Mouse (Mus musculus): Measurements from ENCODE around the gene Pltp. TPM values are rescaled to one million over a fixed set of nuclear protein-coding genes. Genes with fewer than 3 reads are reported as not detected.
A peak's percentile ranks its signal among the peaks of the same experiment; 100 is the strongest.

Pltp gene
- 36.7 and 44.0 TPM in 2 replicates for polyA plus RNA-seq (2015; fragmentation: Nextera tagmentation; extraction: Ambion mirVana)

- Histone ChIP-seq H3K27me3 (peaks cover 72% of the 10 kb centered on the region), H3K27ac (peak within 1 kb of the TSS; percentile 52), H3K9ac (peak within 1 kb of the TSS; percentile 64), H3K4me3 (peak within 1 kb of the TSS; percentile 52), H3K36me3 (no peaks in the 10 kb centered on the region), H3K4me1 (peaks cover 25% of the 10 kb centered on the region), H3K9me3 (no peaks in the 10 kb centered on the region), H3K4me2 (replicated peaks) (peak within 1 kb of the TSS; percentile 96)
- under 1% methylated on average over 47 of the region's 47 CpGs for WGBS
- ATAC-seq (ENCODE audit: low FRiP score, low read depth): peak; percentile 58
Observed at GRCm38 (mm10) chr2:164857101-164857821, at the start of gene Pltp. Pltp (minus strand) TSS chr2:164857711.

DNA sequence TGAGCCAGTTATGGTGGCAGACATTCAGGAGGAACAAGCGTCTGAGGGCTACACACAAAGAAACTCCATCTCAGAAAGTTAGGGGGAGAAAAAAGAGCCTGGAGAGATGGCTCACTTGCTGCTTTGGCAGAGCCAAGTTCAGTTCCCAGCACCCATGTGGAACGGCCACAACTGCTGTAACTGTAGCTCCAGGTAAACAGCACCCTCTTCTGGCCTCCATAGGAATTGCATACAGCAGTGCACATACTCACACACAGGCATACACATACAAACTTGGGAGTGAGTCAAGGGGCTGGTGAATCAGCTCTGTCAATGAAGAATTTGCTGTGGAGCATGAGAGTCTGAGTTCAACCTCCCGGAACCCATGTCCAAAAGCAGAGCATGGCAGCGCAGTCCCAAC, 48.6 kb upstream of the Pltp start:
- Histone ChIP-seq H3K36me3 (peaks cover 82% of the 10 kb centered on the region), H3K4me3 (no peak overlapping the region), H3K4me1 (peaks cover 12% of the 10 kb centered on the region), H3K27me3 (no peaks in the 10 kb centered on the region), H3K9me3 (peaks cover 9% of the 10 kb centered on the region), H3K4me2 (replicated peaks) (no peak overlapping the region), H3K9ac (no peak overlapping the region), H3K27ac (no peak overlapping the region)
- ATAC-seq (ENCODE audit: low FRiP score, low read depth): no peak
- 97% methylated on average over 4 of the region's 4 CpGs for WGBS

GRCm38 (mm10) chr2:164903496-164903895, 46.0 kb upstream of the Pltp start:
- H3K9me3 ChIP-seq: peaks cover 9% of the 10 kb centered on the region
- no peak overlapping the region for H3K27ac ChIP-seq
- no peaks in the 10 kb centered on the region for H3K4me1 ChIP-seq
- H3K27me3 ChIP-seq: no peaks in the 10 kb centered on the region
- no peak overlapping the region for H3K4me2 ChIP-seq (replicated peaks)
- H3K9ac ChIP-seq: no peak overlapping the region
- peaks cover 100% of the 10 kb centered on the region for H3K36me3 ChIP-seq
- 63% methylated on average over 1 of the region's 1 CpGs for WGBS
- no peak for ATAC-seq (ENCODE audit: low FRiP score, low read depth)
- H3K4me3 ChIP-seq: no peak overlapping the region

DNA sequence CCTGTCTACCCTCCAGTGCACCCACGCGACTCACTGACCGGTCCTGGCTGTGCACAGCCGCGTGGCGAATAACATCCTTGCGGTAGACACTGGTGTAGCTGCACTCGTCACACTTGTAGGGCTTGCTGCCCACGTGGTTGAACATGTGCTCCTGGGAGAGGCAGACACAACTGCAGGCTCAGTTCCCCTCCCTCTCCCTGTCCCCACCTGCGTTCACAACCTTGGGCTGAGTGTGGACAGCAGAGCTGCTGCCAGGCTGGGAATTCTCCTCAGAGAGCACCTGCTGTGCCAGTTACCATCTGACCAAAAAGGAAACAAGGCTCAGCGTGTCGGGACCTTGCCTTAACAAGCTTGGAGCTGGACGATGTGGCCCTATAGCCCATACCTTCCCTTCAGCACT, 43.9 kb upstream of the Pltp start:
- no peaks in the 10 kb centered on the region for H3K27me3 ChIP-seq
- 93% methylated on average over 13 of the region's 13 CpGs for WGBS
- no peaks in the 10 kb centered on the region for H3K4me1 ChIP-seq
- H3K4me2 ChIP-seq (replicated peaks): no peak overlapping the region
- H3K9ac ChIP-seq: no peak overlapping the region
- H3K27ac ChIP-seq: no peak overlapping the region
- ATAC-seq (ENCODE audit: low FRiP score, low read depth): no peak
- no peak overlapping the region for H3K4me3 ChIP-seq
- peaks cover 100% of the 10 kb centered on the region for H3K36me3 ChIP-seq
- H3K9me3 ChIP-seq: peaks cover 5% of the 10 kb centered on the region

DNA sequence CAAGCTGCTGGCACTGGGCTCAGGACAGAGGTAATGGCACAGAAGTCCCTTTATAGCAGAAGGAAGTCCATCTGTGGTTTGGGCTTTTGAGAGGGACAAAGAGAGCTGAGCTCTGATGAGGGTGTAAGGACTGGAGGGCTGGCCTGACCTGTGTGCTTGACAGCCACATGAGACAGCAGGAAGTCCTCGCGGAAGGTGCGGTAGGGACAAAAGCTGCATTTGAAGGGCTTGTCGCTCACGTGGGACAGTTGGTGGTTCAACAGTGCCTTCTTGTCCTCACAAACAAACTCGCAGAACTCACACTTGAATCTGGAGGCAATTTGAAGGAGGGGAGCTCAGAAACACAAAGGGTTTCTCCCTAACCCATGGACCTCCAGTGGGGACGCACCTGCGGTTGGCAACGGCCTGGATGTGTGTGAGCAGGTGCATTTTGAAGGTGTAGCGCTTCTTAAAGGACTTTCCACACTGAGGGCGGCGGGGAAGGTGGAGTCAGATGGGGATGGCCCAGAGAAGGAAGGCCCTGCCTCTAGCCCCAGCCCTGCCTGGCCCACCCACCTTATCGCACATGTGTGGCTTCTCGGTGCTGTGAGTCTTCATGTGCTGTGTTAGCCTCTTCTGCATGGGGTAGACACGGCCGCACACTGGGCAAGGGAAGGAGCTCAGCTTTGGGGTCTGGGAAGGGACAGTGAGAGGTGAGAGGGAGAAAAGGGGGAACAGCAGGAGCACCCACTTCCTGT, 42.4 kb upstream of the Pltp start:
- WGBS: 93% methylated on average over 16 of the region's 16 CpGs
- no peaks in the 10 kb centered on the region for H3K9me3 ChIP-seq
- no peak overlapping the region for H3K4me3 ChIP-seq
- H3K9ac ChIP-seq: no peak overlapping the region
- H3K4me1 ChIP-seq: no peaks in the 10 kb centered on the region
- H3K4me2 ChIP-seq (replicated peaks): no peak overlapping the region
- H3K36me3 ChIP-seq: peaks cover 100% of the 10 kb centered on the region
- no peaks in the 10 kb centered on the region for H3K27me3 ChIP-seq
- no peak for ATAC-seq (ENCODE audit: low FRiP score, low read depth)
- H3K27ac ChIP-seq: no peak overlapping the region

DNA sequence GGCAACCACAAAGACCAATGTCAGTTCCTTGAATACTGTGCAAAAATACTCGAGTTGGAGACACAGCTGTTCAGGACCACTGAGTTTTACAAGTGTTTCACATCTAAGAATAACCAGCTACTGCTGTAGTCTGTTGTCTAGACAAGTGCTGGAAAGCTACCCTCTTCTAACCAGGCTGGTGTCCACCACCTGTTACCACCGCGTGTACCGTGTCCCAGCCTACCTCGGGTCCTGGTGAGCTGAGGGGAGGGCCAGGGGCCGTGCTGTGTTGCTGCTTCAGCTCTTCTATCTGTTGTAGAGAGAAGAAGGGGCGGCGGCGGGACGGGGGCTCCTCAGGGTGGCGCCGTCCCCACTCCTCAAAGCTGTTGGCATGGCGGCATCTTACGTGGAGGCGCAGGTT, 41.5 kb upstream of the Pltp start:
- peaks cover 100% of the 10 kb centered on the region for H3K36me3 ChIP-seq
- no peak overlapping the region for H3K27ac ChIP-seq
- H3K4me1 ChIP-seq: no peaks in the 10 kb centered on the region
- WGBS: 87% methylated on average over 15 of the region's 15 CpGs
- H3K9me3 ChIP-seq: no peaks in the 10 kb centered on the region
- H3K4me3 ChIP-seq: no peak overlapping the region
- H3K27me3 ChIP-seq: no peaks in the 10 kb centered on the region
- H3K9ac ChIP-seq: no peak overlapping the region
- no peak for ATAC-seq (ENCODE audit: low FRiP score, low read depth)
- H3K4me2 ChIP-seq (replicated peaks): no peak overlapping the region

GRCm38 (mm10) chr2:164898008-164898407, 40.5 kb upstream of the Pltp start:
- H3K27me3 ChIP-seq: no peaks in the 10 kb centered on the region
- no peak overlapping the region for H3K4me3 ChIP-seq
- no peaks in the 10 kb centered on the region for H3K4me1 ChIP-seq
- no peaks in the 10 kb centered on the region for H3K9me3 ChIP-seq
- whole genome bisulfite sequencing: 92% methylated on average over 7 of the region's 7 CpGs
- H3K36me3 ChIP-seq: peaks cover 100% of the 10 kb centered on the region
- H3K9ac ChIP-seq: no peak overlapping the region
- H3K27ac ChIP-seq: no peak overlapping the region
- ATAC-seq (ENCODE audit: low FRiP score, low read depth): no peak
- H3K4me2 ChIP-seq (replicated peaks): no peak overlapping the region

DNA sequence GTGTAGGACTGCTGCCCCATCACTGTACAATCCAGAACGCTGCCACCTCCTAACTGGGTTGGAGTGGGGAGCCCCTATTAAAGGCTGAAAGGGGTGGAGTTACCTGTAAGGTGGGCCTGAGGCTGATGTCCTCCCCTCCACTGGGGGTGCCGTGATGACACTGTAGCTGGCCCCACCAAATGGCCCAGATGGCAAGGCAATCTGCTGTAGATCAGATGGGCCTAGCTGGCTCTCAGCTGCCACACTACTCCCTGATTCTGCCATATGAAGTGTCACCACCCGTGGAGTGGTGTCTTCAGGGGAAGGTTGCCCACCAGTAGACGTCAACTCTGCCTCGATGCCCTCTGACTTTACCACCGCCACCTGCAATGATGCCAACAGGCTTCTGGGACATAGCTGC, 38.4 kb upstream of the Pltp start:
- Histone ChIP-seq H3K36me3 (peaks cover 100% of the 10 kb centered on the region), H3K27me3 (no peaks in the 10 kb centered on the region), H3K4me3 (no peak overlapping the region), H3K4me2 (replicated peaks) (no peak overlapping the region), H3K27ac (no peak overlapping the region), H3K9ac (no peak overlapping the region), H3K9me3 (no peaks in the 10 kb centered on the region), H3K4me1 (no peaks in the 10 kb centered on the region)
- 94% methylated on average over 6 of the region's 6 CpGs for WGBS
- ATAC-seq (ENCODE audit: low FRiP score, low read depth): no peak

DNA sequence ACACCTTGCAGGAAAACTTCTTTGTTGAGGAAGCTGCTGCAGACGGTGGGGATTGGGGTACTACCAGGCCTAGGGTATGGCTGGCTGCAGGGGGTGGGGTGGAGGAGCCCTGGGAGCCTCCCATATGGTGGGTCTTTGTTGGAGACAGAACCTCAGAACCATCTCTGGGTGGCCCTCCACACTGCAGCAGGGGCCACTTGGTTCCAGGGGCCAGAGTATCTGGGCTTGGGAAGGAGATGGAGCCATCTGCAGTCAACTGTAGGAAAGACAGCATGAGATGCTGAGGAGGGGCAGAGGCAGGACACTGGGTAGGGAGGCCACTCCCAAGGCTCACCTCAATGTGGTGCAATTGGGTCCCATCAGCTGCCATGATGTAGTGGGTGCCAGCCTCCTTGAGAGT, 37.1 kb upstream of the Pltp start:
- H3K4me2 ChIP-seq (replicated peaks): no peak overlapping the region
- no peaks in the 10 kb centered on the region for H3K4me1 ChIP-seq
- 84% methylated on average over 1 of the region's 1 CpGs for WGBS
- H3K9me3 ChIP-seq: no peaks in the 10 kb centered on the region
- peaks cover 100% of the 10 kb centered on the region for H3K36me3 ChIP-seq
- no peak overlapping the region for H3K9ac ChIP-seq
- H3K27me3 ChIP-seq: no peaks in the 10 kb centered on the region
- no peak overlapping the region for H3K4me3 ChIP-seq
- ATAC-seq (ENCODE audit: low FRiP score, low read depth): no peak
- H3K27ac ChIP-seq: no peak overlapping the region

- no peak overlapping the region for H3K4me2 ChIP-seq (replicated peaks)
- H3K27ac ChIP-seq: no peak overlapping the region
- H3K4me1 ChIP-seq: no peaks in the 10 kb centered on the region
- H3K36me3 ChIP-seq: peaks cover 100% of the 10 kb centered on the region
- no peak overlapping the region for H3K9ac ChIP-seq
- H3K9me3 ChIP-seq: no peaks in the 10 kb centered on the region
- no peaks in the 10 kb centered on the region for H3K27me3 ChIP-seq
- 60% methylated on average over 5 of the region's 5 CpGs for WGBS
- no peak overlapping the region for H3K4me3 ChIP-seq
- ATAC-seq (ENCODE audit: low FRiP score, low read depth): no peak
Observed at GRCm38 (mm10) chr2:164894048-164894447, 36.5 kb upstream of the Pltp start.

GRCm38 (mm10) chr2:164892696-164893216, 35.2 kb upstream of the Pltp start:
- Histone ChIP-seq H3K4me3 (no peak overlapping the region), H3K27ac (no peak overlapping the region), H3K9ac (no peak overlapping the region), H3K4me2 (replicated peaks) (no peak overlapping the region), H3K4me1 (no peaks in the 10 kb centered on the region), H3K36me3 (peaks cover 100% of the 10 kb centered on the region), H3K9me3 (no peaks in the 10 kb centered on the region), H3K27me3 (no peaks in the 10 kb centered on the region)
- 91% methylated on average over 6 of the region's 6 CpGs for WGBS
- ATAC-seq (ENCODE audit: low FRiP score, low read depth): no peak

DNA sequence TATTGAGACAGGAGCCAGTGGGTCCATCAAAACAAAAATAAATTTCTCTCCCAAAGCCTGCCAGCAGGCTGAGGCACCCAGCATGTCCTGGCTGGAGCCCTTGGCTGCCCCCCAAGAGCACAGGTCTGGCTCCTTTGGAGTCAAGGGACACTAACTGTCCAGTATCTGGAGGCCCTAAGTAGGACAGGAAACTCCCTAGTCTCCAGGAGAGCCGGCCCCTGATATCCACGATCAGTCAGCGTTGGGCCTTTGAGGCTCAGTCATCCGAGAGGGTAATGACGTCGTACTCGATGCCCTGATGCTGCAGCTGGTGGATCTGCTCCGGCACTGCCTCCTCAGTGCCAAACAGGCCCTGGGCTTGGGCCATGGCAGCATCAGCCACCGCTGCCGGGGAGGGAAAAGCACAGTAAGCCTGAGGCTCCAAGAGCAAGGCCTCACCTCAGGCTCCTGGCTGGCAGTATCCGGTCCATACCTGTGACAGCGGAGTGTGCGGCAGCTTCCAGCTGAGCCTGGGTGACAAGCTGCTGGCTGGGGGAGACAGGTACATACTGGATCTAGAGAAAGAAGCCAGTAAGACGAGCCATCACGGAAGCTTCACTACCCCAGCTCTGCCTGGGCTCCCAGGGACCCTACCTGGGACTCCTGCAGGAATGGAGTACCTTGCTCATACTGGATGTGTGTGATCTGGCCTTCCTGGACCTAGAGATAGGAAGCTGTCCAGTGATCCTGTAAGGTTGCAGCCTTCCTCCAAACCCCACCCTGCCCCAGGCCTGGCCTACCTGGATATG, 34.6 kb upstream of the Pltp start:
- peaks cover 100% of the 10 kb centered on the region for H3K36me3 ChIP-seq
- no peaks in the 10 kb centered on the region for H3K27me3 ChIP-seq
- no peak overlapping the region for H3K27ac ChIP-seq
- ATAC-seq (ENCODE audit: low FRiP score, low read depth): no peak
- no peak overlapping the region for H3K4me2 ChIP-seq (replicated peaks)
- no peak overlapping the region for H3K9ac ChIP-seq
- 89% methylated on average over 15 of the region's 15 CpGs for WGBS
- H3K4me3 ChIP-seq: no peak overlapping the region
- H3K9me3 ChIP-seq: no peaks in the 10 kb centered on the region
- no peaks in the 10 kb centered on the region for H3K4me1 ChIP-seq

Data from limb, embryonic 13.5 days (tissue).